Mouse (Mus musculus) thymus, adult 2 months (tissue): ENCODE data around the gene Olfr1258.

Experiments
- CTCF ChIP-seq: fragments of 200-500 bp; IDR thresholded peaks from 2 replicates; pipeline ENCODE4 v1.5.1; 2012; ENCODE audit warnings: mild to moderate bottlenecking, control low read depth, low read length, moderate library complexity, borderline replicate concordance; ENCODE audit not compliant: control insufficient read depth, poor library complexity, insufficient read depth; ENCODE audit errors: extremely low read depth
- POLR2A ChIP-seq: fragments of 200-500 bp; IDR thresholded peaks from 2 replicates; pipeline ENCODE4 v1.6.1; 2012; ENCODE audit warnings: mild to moderate bottlenecking, low read length, control low read depth, moderate library complexity; ENCODE audit not compliant: control insufficient read depth, poor library complexity, insufficient read depth; ENCODE audit errors: extremely low read depth

- TF ChIP-seq CTCF = no peak
- no peak for TF ChIP-seq POLR2A
Observed at GRCm38 (mm10) chr2:89977709-89978108, 50.6 kb downstream of the Olfr1258 start.
